In genomic region chr12:40559103-40559502, GRCm38 (mm10) we compare ENCODE assay signal across 8 mouse cellular contexts.
DNase-seq lines count a peak whose midpoint lies in the region; ATAC-seq and TF ChIP-seq lines count a peak whose summit lies in the region.

No protein-coding gene starts in this region.

- 0 out of 2 replicates have a peak overlapping the region, but pooled peaks have one; percentile 8 for H3K4me2 ChIP-seq in kidney, postnatal 0 days (ENCODE audit: low read length)
- no peak overlapping the region for H3K4me2 ChIP-seq in hindbrain, embryonic 12.5 days (replicated peaks)

- no peak for TF ChIP-seq POLR2A in spleen, adult 2 months (IDR thresholded peaks at IDR 0.05; ENCODE audit: low read depth, low read length)
- TF ChIP-seq POLR2A in bone marrow macrophage, adult 2 months (IDR thresholded peaks at IDR 0.05; ENCODE audit: borderline replicate concordance, low read depth, low read length) = no peak

- ATAC-seq in kidney, postnatal 0 days (replicated peaks; ENCODE audit: low FRiP score, low read depth) = no peak
- ATAC-seq in hindbrain, embryonic 12.5 days (ENCODE audit: low FRiP score) = no peak

- no peak for TF ChIP-seq CTCF in spleen, adult 2 months (IDR thresholded peaks at IDR 0.05; ENCODE audit: extremely low read depth, insufficient read depth, insufficient read length, insufficient replicate concordance)
- TF ChIP-seq CTCF in bone marrow macrophage, adult 2 months (IDR thresholded peaks at IDR 0.05; ENCODE audit: low read depth, low read length) = no peak
- TF ChIP-seq CTCF in kidney, postnatal 0 days (IDR thresholded peaks at IDR 0.05; ENCODE audit: low read depth) = no peak

- peaks cover 67% of the 10 kb centered on the region; the same call in 1 of the 2 replicates for H3K79me2 ChIP-seq in macrophage (ENCODE audit: inconsistent target)

- H3K4me1 ChIP-seq in spleen, adult 2 months (ENCODE audit: control insufficient read depth, insufficient read depth, insufficient read length) = no peaks in the 10 kb centered on the region; the same call in 1 of the 2 replicates
- H3K4me1 ChIP-seq in bone marrow macrophage, adult 2 months (ENCODE audit: control insufficient read depth, insufficient read depth, low read length) = peaks cover 54% of the 10 kb centered on the region
- H3K4me1 ChIP-seq in kidney, postnatal 0 days (replicated peaks; ENCODE audit: insufficient read depth, low read length) = no peaks in the 10 kb centered on the region
- H3K4me1 ChIP-seq in hindbrain, embryonic 12.5 days = 0 out of 2 replicates have a peak, but pooled peaks cover 3% of the 10 kb centered on the region

- DNase-seq in spleen, adult 2 months (ENCODE audit: low read depth in 1 of 2, low spot score in 2 of 2) = peak in 1 of 2 experiments; percentile 9
- no peak for DNase-seq in spleen, postnatal 14 days (ENCODE audit: low spot score in 2 of 2)
- DNase-seq in kidney, postnatal 0 days (ENCODE audit: low spot score) = peak; percentile 41
- DNase-seq in testis, postnatal 14 days (ENCODE audit: low spot score) = no peak
- DNase-seq in frontal cortex, postnatal 14 days (ENCODE audit: low spot score in 2 of 2) = no peak

- 18% methylated on average over 11 of the region's 11 CpGs for WGBS in spleen, adult 2 months
- WGBS in kidney, postnatal 0 days = 65% methylated on average over 11 of the region's 11 CpGs
- 0% methylated on average over 11 of the region's 11 CpGs for WGBS in macrophage (ENCODE audit: missing documents)
- WGBS in hindbrain, embryonic 12.5 days = 82% methylated on average over 11 of the region's 11 CpGs

- H3K4me3 ChIP-seq in spleen, adult 2 months (ENCODE audit: extremely low read depth, insufficient read depth, insufficient read length) = no peak overlapping the region
- peak overlapping the region; percentile 59 for H3K4me3 ChIP-seq in bone marrow macrophage, adult 2 months (ENCODE audit: insufficient read depth, low read length)
- H3K4me3 ChIP-seq in kidney, postnatal 0 days (replicated peaks; ENCODE audit: low read depth, low read length) = no peak overlapping the region
- peak overlapping the region; percentile 8; the same call in 1 of the 2 replicates for H3K4me3 ChIP-seq in macrophage (ENCODE audit: inconsistent target)
- no peak overlapping the region for H3K4me3 ChIP-seq in hindbrain, embryonic 12.5 days

- H3K27ac ChIP-seq in spleen, adult 2 months (ENCODE audit: insufficient read depth, low read length) = peak overlapping the region; percentile 66
- peak overlapping the region; percentile 99 for H3K27ac ChIP-seq in bone marrow macrophage, adult 2 months (ENCODE audit: insufficient read depth, low read depth, low read length)
- no peak overlapping the region for H3K27ac ChIP-seq in kidney, postnatal 0 days
- peak overlapping the region; percentile 96 for H3K27ac ChIP-seq in macrophage
- no peak overlapping the region for H3K27ac ChIP-seq in hindbrain, embryonic 12.5 days

- H3K9ac ChIP-seq in kidney, postnatal 0 days (ENCODE audit: low read depth, low read length) = no peak overlapping the region
- H3K9ac ChIP-seq in hindbrain, embryonic 12.5 days = no peak overlapping the region

- no peaks in the 10 kb centered on the region for H3K27me3 ChIP-seq in spleen, adult 2 months (ENCODE audit: control insufficient read depth, insufficient read depth, low read length)
- no peaks in the 10 kb centered on the region for H3K27me3 ChIP-seq in kidney, postnatal 0 days (ENCODE audit: insufficient read depth, low read length)
- no peaks in the 10 kb centered on the region for H3K27me3 ChIP-seq in hindbrain, embryonic 12.5 days

- no peaks in the 10 kb centered on the region for H3K36me3 ChIP-seq in spleen, adult 2 months (ENCODE audit: control insufficient read depth, insufficient read depth, low read length)
- no peaks in the 10 kb centered on the region for H3K36me3 ChIP-seq in kidney, postnatal 0 days (ENCODE audit: insufficient read depth, low read length)
- H3K36me3 ChIP-seq in macrophage (ENCODE audit: inconsistent target) = no peaks in the 10 kb centered on the region
- H3K36me3 ChIP-seq in hindbrain, embryonic 12.5 days = no peaks in the 10 kb centered on the region

- H3K9me3 ChIP-seq in kidney, postnatal 0 days (replicated peaks; ENCODE audit: low read length) = no peaks in the 10 kb centered on the region
- no peaks in the 10 kb centered on the region for H3K9me3 ChIP-seq in hindbrain, embryonic 12.5 days (replicated peaks)

Comparison
In these comparisons a context has a peak if more than half of its experiments do, and no peak if none do; other contexts are left out.
1. H3K27ac ChIP-seq: peak in spleen, adult 2 months (single experiment), bone marrow macrophage, adult 2 months (single experiment) and macrophage (single experiment); none in kidney, postnatal 0 days (single experiment) and hindbrain, embryonic 12.5 days (single experiment).
2. H3K4me3 ChIP-seq: peak in bone marrow macrophage, adult 2 months (single experiment) and macrophage (single experiment); none in spleen, adult 2 months (single experiment), kidney, postnatal 0 days (single experiment) and hindbrain, embryonic 12.5 days (single experiment).